Comparison of ENCODE assay signal across 8 mouse cellular contexts in genomic region chr16:55476544-55477208, GRCm38 (mm10).
DNase-seq lines count a peak whose midpoint lies in the region; ATAC-seq and TF ChIP-seq lines count a peak whose summit lies in the region.

No protein-coding gene starts in this region.

- peak; percentile 40 for DNase-seq in thymus, adult 2 months
- DNase-seq in thymus, adult 18-20 months, result no peak
- peak; percentile 16 for DNase-seq in c-Kit-negative CD71-positive TER-119-positive erythroid progenitor cells, embryonic 14.5 days (ENCODE audit: low read depth, low spot score)
- DNase-seq in forebrain, embryonic 14.5 days (ENCODE audit: low spot score), result peak; percentile 89
- DNase-seq in liver, postnatal 0 days, result no peak
- DNase-seq in ovary, postnatal 36 days (ENCODE audit: low spot score), result no peak

- H3K36me3 ChIP-seq in thymus, adult 2 months (ENCODE audit: control insufficient read depth, insufficient read depth, low read length), result no peaks in the 10 kb centered on the region
- H3K36me3 ChIP-seq in forebrain, embryonic 14.5 days (ENCODE audit: control insufficient read depth, insufficient read depth, low read length), result no peaks in the 10 kb centered on the region
- H3K36me3 ChIP-seq in intestine, postnatal 0 days (ENCODE audit: control insufficient read depth, insufficient read depth), result no peaks in the 10 kb centered on the region
- no peaks in the 10 kb centered on the region for H3K36me3 ChIP-seq in liver, postnatal 0 days (replicated peaks; ENCODE audit: insufficient read depth, low read length)
- H3K36me3 ChIP-seq in neural tube, embryonic 15.5 days, result no peaks in the 10 kb centered on the region

- TF ChIP-seq CTCF in thymus, adult 2 months (IDR thresholded peaks at IDR 0.05; ENCODE audit: borderline replicate concordance, control insufficient read depth, extremely low read depth, insufficient read depth, low read length, poor library complexity), result no peak
- TF ChIP-seq CTCF in intestine, postnatal 0 days (IDR thresholded peaks at IDR 0.05; ENCODE audit: low read depth), result peak; percentile 86
- peak; percentile 87 for TF ChIP-seq CTCF in liver, postnatal 0 days (IDR thresholded peaks at IDR 0.05; ENCODE audit: low read depth)

- no peaks in the 10 kb centered on the region for H3K4me1 ChIP-seq in thymus, adult 2 months (replicated peaks; ENCODE audit: control insufficient read depth, insufficient read depth, low read length)
- no peaks in the 10 kb centered on the region for H3K4me1 ChIP-seq in forebrain, embryonic 14.5 days (ENCODE audit: control insufficient read depth, insufficient read depth, low read length)
- no peaks in the 10 kb centered on the region for H3K4me1 ChIP-seq in intestine, postnatal 0 days (replicated peaks; ENCODE audit: control insufficient read depth, insufficient read depth, low read length)
- H3K4me1 ChIP-seq in liver, postnatal 0 days (ENCODE audit: insufficient read depth), result no peaks in the 10 kb centered on the region
- H3K4me1 ChIP-seq in neural tube, embryonic 15.5 days, result peaks cover 7% of the 10 kb centered on the region; the same call in 1 of the 2 replicates

- H3K9me3 ChIP-seq in forebrain, embryonic 14.5 days (replicated peaks; ENCODE audit: control insufficient read depth, low read length), result no peaks in the 10 kb centered on the region
- H3K9me3 ChIP-seq in intestine, postnatal 0 days (ENCODE audit: control insufficient read depth), result no peaks in the 10 kb centered on the region
- H3K9me3 ChIP-seq in liver, postnatal 0 days (ENCODE audit: low read length), result no peaks in the 10 kb centered on the region
- no peaks in the 10 kb centered on the region for H3K9me3 ChIP-seq in neural tube, embryonic 15.5 days (replicated peaks)

- no peak overlapping the region for H3K4me2 ChIP-seq in forebrain, embryonic 14.5 days (ENCODE audit: low read length)
- no peak overlapping the region for H3K4me2 ChIP-seq in intestine, postnatal 0 days (replicated peaks; ENCODE audit: low read depth)
- H3K4me2 ChIP-seq in liver, postnatal 0 days (ENCODE audit: low read depth, low read length), result no peak overlapping the region
- peak overlapping the region; percentile 39 for H3K4me2 ChIP-seq in neural tube, embryonic 15.5 days

- no peaks in the 10 kb centered on the region for H3K27me3 ChIP-seq in thymus, adult 2 months (ENCODE audit: control insufficient read depth, insufficient read depth, low read length)
- no peaks in the 10 kb centered on the region for H3K27me3 ChIP-seq in forebrain, embryonic 14.5 days (replicated peaks; ENCODE audit: control insufficient read depth, insufficient read depth, low read length)
- no peaks in the 10 kb centered on the region for H3K27me3 ChIP-seq in intestine, postnatal 0 days (replicated peaks; ENCODE audit: control insufficient read depth, insufficient read depth, low read length)
- no peaks in the 10 kb centered on the region for H3K27me3 ChIP-seq in liver, postnatal 0 days (ENCODE audit: insufficient read depth, low read length)
- H3K27me3 ChIP-seq in neural tube, embryonic 15.5 days (replicated peaks), result no peaks in the 10 kb centered on the region

- no peak overlapping the region for H3K27ac ChIP-seq in thymus, adult 2 months (ENCODE audit: control insufficient read depth, insufficient read depth, low read length)
- H3K27ac ChIP-seq in forebrain, embryonic 14.5 days (ENCODE audit: low read depth, low read length), result no peak overlapping the region
- H3K27ac ChIP-seq in intestine, postnatal 0 days (ENCODE audit: low read depth, low read length), result no peak overlapping the region
- H3K27ac ChIP-seq in liver, postnatal 0 days (ENCODE audit: low read depth), result no peak overlapping the region
- H3K27ac ChIP-seq in neural tube, embryonic 15.5 days (replicated peaks), result no peak overlapping the region

- no peak overlapping the region for H3K4me3 ChIP-seq in thymus, adult 2 months (ENCODE audit: control insufficient read depth, insufficient read depth, low read length)
- H3K4me3 ChIP-seq in forebrain, embryonic 14.5 days (ENCODE audit: low read depth, low read length), result no peak overlapping the region
- H3K4me3 ChIP-seq in intestine, postnatal 0 days (ENCODE audit: low read depth, low read length), result no peak overlapping the region
- H3K4me3 ChIP-seq in liver, postnatal 0 days (ENCODE audit: low read depth, low read length), result no peak overlapping the region
- H3K4me3 ChIP-seq in neural tube, embryonic 15.5 days (replicated peaks), result no peak overlapping the region

- WGBS in thymus, adult 2 months, result 37% methylated on average over 17 of the region's 17 CpGs
- 27% methylated on average over 17 of the region's 17 CpGs for WGBS in forebrain, embryonic 14.5 days
- 27% methylated on average over 17 of the region's 17 CpGs for WGBS in intestine, postnatal 0 days
- 30% methylated on average over 17 of the region's 17 CpGs for WGBS in liver, postnatal 0 days (ENCODE audit: insufficient replicate concordance)
- WGBS in neural tube, embryonic 15.5 days, result 28% methylated on average over 17 of the region's 17 CpGs

- H3K9ac ChIP-seq in forebrain, embryonic 14.5 days (ENCODE audit: low read length), result no peak overlapping the region
- H3K9ac ChIP-seq in intestine, postnatal 0 days (ENCODE audit: low read depth, low read length), result no peak overlapping the region
- H3K9ac ChIP-seq in liver, postnatal 0 days (replicated peaks), result no peak overlapping the region
- no peak overlapping the region for H3K9ac ChIP-seq in neural tube, embryonic 15.5 days (replicated peaks)

- peak; percentile 82 for ATAC-seq in forebrain, embryonic 14.5 days
- ATAC-seq in intestine, postnatal 0 days, result no peak
- ATAC-seq in liver, postnatal 0 days, result no peak; the same call in 1 of the 2 replicates
- ATAC-seq in neural tube, embryonic 15.5 days (ENCODE audit: low FRiP score), result peak; percentile 71; the same call in 1 of the 2 replicates

- no peak for TF ChIP-seq EP300 in liver, postnatal 0 days (IDR thresholded peaks at IDR 0.05; ENCODE audit: low read depth)

- no peak for TF ChIP-seq POLR2A in thymus, adult 2 months (IDR thresholded peaks at IDR 0.05; ENCODE audit: control insufficient read depth, extremely low read depth, insufficient read depth, low read length, poor library complexity)

Comparison
In these comparisons a context has a peak if more than half of its experiments do, and no peak if none do; other contexts are left out.
1. DNase-seq: peak in thymus, adult 2 months (single experiment), c-Kit-negative CD71-positive TER-119-positive erythroid progenitor cells, embryonic 14.5 days (single experiment) and forebrain, embryonic 14.5 days (single experiment); none in thymus, adult 18-20 months (0 of 2), liver, postnatal 0 days (single experiment) and ovary, postnatal 36 days (single experiment).
2. ATAC-seq: peak in forebrain, embryonic 14.5 days (single experiment) and neural tube, embryonic 15.5 days (single experiment); none in intestine, postnatal 0 days (single experiment) and liver, postnatal 0 days (single experiment).